Mouse (Mus musculus): ENCODE data around the gene Kif21a.

GRCm38 (mm10) chr15:90975914-90976313, 73.8 kb downstream of the Kif21a start:
- no peak for TF ChIP-seq POLR2A (IDR thresholded peaks at IDR 0.05; ENCODE audit: low read depth, low read length)
- no peak for TF ChIP-seq CTCF (IDR thresholded peaks at IDR 0.05; ENCODE audit: extremely low read depth, insufficient read length, insufficient replicate concordance, low read depth, low read length)
